In genomic region chr2:36061409-36061808, GRCm38 (mm10) we compare ENCODE assay signal across 36 mouse cellular contexts. TPM values are rescaled to one million over a fixed set of nuclear protein-coding genes. Genes with fewer than 3 reads are reported as not detected.
"Had no signal": no experiment of that assay in that cellular context is flagged by ENCODE, and none has a peak within 500 bp of the region (broad histone marks: within the 10 kb centered on the region; RNA-seq: fewer than 3 reads in every experiment).

No protein-coding gene starts in this region.

- DNase-seq: heart, adult 18-20 months; heart, adult 2 months; heart, postnatal 10 days; heart, postnatal 14 days; heart, postnatal 36 days; heart, postnatal 4 days; kidney, adult 11 months; kidney, adult 18-20 months; kidney, postnatal 14 days; kidney, postnatal 25 days; kidney, postnatal 36 days; kidney, postnatal 4 days; layer of hippocampus, adult 9-11 months; layer of hippocampus, postnatal 36 days had no signal

- ATAC-seq: hindbrain, embryonic 16.5 days; hindbrain, postnatal 0 days; inflammation-experienced regulatory T-cells, adult 6 months; intestine, embryonic 15.5 days; intestine, embryonic 16.5 days; intestine, postnatal 0 days had no signal

- H3K4me1 ChIP-seq: heart, embryonic 10.5 days; heart, embryonic 12.5 days; heart, embryonic 13.5 days; heart, embryonic 15.5 days; hindbrain, embryonic 10.5 days; hindbrain, embryonic 12.5 days; hindbrain, embryonic 13.5 days; hindbrain, embryonic 15.5 days; intestine, embryonic 15.5 days had no signal

- H3K36me3 ChIP-seq: heart, embryonic 10.5 days; heart, embryonic 12.5 days; heart, embryonic 13.5 days; heart, embryonic 15.5 days; hindbrain, embryonic 10.5 days; hindbrain, embryonic 12.5 days; hindbrain, embryonic 13.5 days; hindbrain, embryonic 15.5 days; intestine, embryonic 15.5 days had no signal

- H3K9me3 ChIP-seq: heart, embryonic 10.5 days; heart, embryonic 12.5 days; heart, embryonic 13.5 days; heart, embryonic 15.5 days; hindbrain, embryonic 10.5 days; hindbrain, embryonic 12.5 days; hindbrain, embryonic 13.5 days; hindbrain, embryonic 15.5 days; intestine, embryonic 15.5 days had no signal

- H3K4me2 ChIP-seq: heart, embryonic 11.5 days; heart, embryonic 12.5 days; heart, embryonic 13.5 days; heart, embryonic 15.5 days; hindbrain, embryonic 12.5 days; hindbrain, embryonic 13.5 days; hindbrain, embryonic 14.5 days; hindbrain, embryonic 15.5 days; intestine, embryonic 15.5 days had no signal

- H3K9ac ChIP-seq: heart, embryonic 12.5 days; heart, embryonic 13.5 days; heart, embryonic 15.5 days; hindbrain, embryonic 12.5 days; hindbrain, embryonic 13.5 days; hindbrain, embryonic 14.5 days; hindbrain, embryonic 15.5 days; intestine, embryonic 15.5 days had no signal

- H3K27me3 ChIP-seq: heart, embryonic 15.5 days; hindbrain, embryonic 12.5 days; hindbrain, embryonic 13.5 days; hindbrain, embryonic 15.5 days; intestine, embryonic 15.5 days had no signal

- H3K27ac ChIP-seq: heart, adult 2 months; heart, embryonic 10.5 days; heart, embryonic 13.5 days; heart, embryonic 15.5 days; hindbrain, embryonic 10.5 days; hindbrain, embryonic 12.5 days; hindbrain, embryonic 13.5 days; hindbrain, embryonic 14.5 days; hindbrain, embryonic 15.5 days; hindbrain, postnatal 0 days; intestine, embryonic 15.5 days; layer of hippocampus, adult 2 months; left cerebral cortex, adult 2 months had no signal

- H3K4me3 ChIP-seq: heart, adult 2 months; heart, embryonic 10.5 days; heart, embryonic 12.5 days; heart, embryonic 13.5 days; heart, embryonic 15.5 days; hindbrain, embryonic 10.5 days; hindbrain, embryonic 12.5 days; hindbrain, embryonic 13.5 days; hindbrain, embryonic 15.5 days; intestine, embryonic 15.5 days; layer of hippocampus, adult 2 months; left cerebral cortex, adult 2 months had no signal

RNA-seq across cellular contexts. Expression of gene Morn5, which starts 12.2 kb away (rescaled TPM):
- polyA plus RNA-seq: heart, embryonic 10.5 days; heart, embryonic 12.5 days; heart, embryonic 13.5 days; heart, embryonic 14.5 days; heart, postnatal 0 days; inflammation-experienced regulatory T-cells, adult 6 months; intestine, embryonic 14.5 days; intestine, postnatal 0 days; large intestine, adult 2 months had no signal

RNA-seq across cellular contexts. Expression of gene Lhx6, which starts 43.8 kb away (rescaled TPM):
- polyA plus RNA-seq: inflammation-experienced regulatory T-cells, adult 6 months had no signal
